Mouse (Mus musculus) stomach, postnatal 0 days (tissue): ENCODE results near the gene Polr2i.

Experiments
- CTCF ChIP-seq: IDR thresholded peaks from 2 replicates; pipeline ENCODE4 v1.5.1; 2016; ENCODE audit warnings: antibody characterized with exemption, low read depth, mild to moderate bottlenecking, moderate library complexity
- EP300 ChIP-seq: optimal IDR thresholded peaks from 2 replicates; pipeline ENCODE3; 2016; ENCODE audit warnings: antibody characterized with exemption

- TF ChIP-seq CTCF, result no peak
- no peak for TF ChIP-seq EP300
These were observed 47.8 kb downstream of the Polr2i start for GRCm38 (mm10) chr7:30279536-30279935.
